Mouse (Mus musculus) testis, adult 2 months (tissue): ENCODE results near the gene Epx.

Source experiments
- CTCF ChIP-seq: fragments of 200-500 bp; IDR thresholded peaks from 2 replicates; pipeline ENCODE4 v1.5.1; 2012; ENCODE audit warnings: low read depth, mild to moderate bottlenecking, inconsistent platforms, low read length, moderate library complexity; ENCODE audit not compliant: control insufficient read depth, insufficient read depth, insufficient replicate concordance
- POLR2A ChIP-seq: fragments of 200-500 bp; IDR thresholded peaks from 2 replicates; pipeline ENCODE4 v1.6.1; 2012; ENCODE audit warnings: low read depth, mild to moderate bottlenecking, inconsistent platforms, low read length, moderate library complexity; ENCODE audit not compliant: control insufficient read depth

GRCm38 (mm10) chr11:87860426-87860825, 14.9 kb downstream of the Epx start:
- TF ChIP-seq CTCF = no peak
- no peak for TF ChIP-seq POLR2A
